Mouse (Mus musculus) cortical plate, adult 2 months (tissue): ENCODE results near the gene Timmdc1.

Experiments
- CTCF ChIP-seq: fragments of 200-500 bp; IDR thresholded peaks from 2 replicates; pipeline ENCODE4 v1.5.1; 2011; ENCODE audit warnings: mild to moderate bottlenecking, control low read depth, low read length; ENCODE audit not compliant: insufficient read depth; ENCODE audit errors: extremely low read depth
- POLR2A ChIP-seq: fragments of 200-500 bp; IDR thresholded peaks from 2 replicates; pipeline ENCODE4 v1.6.1; 2011; ENCODE audit warnings: mild to moderate bottlenecking, low read length, control low read depth; ENCODE audit not compliant: insufficient read depth; ENCODE audit errors: extremely low read depth

- TF ChIP-seq CTCF: no peak
- peak; percentile 83 for TF ChIP-seq POLR2A
These were observed 69.8 kb downstream of the Timmdc1 start, which contains the start of gene Adprh for GRCm38 (mm10) chr16:38452442-38453202.
